Mouse (Mus musculus) C2C12 (cell line): ENCODE measurements around the gene Dkc1. TPM values are rescaled to one million over a fixed set of nuclear protein-coding genes. Genes with fewer than 3 reads are reported as not detected.

Source experiments
- H3K27me3 ChIP-seq: one replicate; pipeline ENCODE4 v1.6.1; 2011; ENCODE audit not compliant: control insufficient read depth, insufficient read depth, insufficient read length
- H3K36me3 ChIP-seq: one replicate; pipeline ENCODE4 v1.6.1; 2011; ENCODE audit not compliant: control insufficient read depth, insufficient read depth
- H3K4me3 ChIP-seq: one replicate; pipeline ENCODE4 v1.5.1; 2011; ENCODE audit warnings: mild to moderate bottlenecking, control low read depth; ENCODE audit not compliant: poor library complexity, insufficient read depth, severe bottlenecking
- H3K79me2 ChIP-seq: one replicate; pipeline ENCODE4 v1.6.1; 2011; ENCODE audit not compliant: control insufficient read depth, insufficient read depth
- H3K79me3 ChIP-seq: one replicate; pipeline ENCODE4 v1.6.1; 2011; ENCODE audit warnings: low read depth, control low read depth
- H3ac ChIP-seq: one replicate; pipeline ENCODE3; 2011; ENCODE audit warnings: low read depth; ENCODE audit not compliant: control insufficient read depth, insufficient read length
- CEBPB ChIP-seq: IDR thresholded peaks from one replicate; pipeline ENCODE4 v1.6.1; 2011; ENCODE audit warnings: low read depth, mild to moderate bottlenecking, control low read depth, moderate library complexity
- CTCF ChIP-seq: IDR thresholded peaks from one replicate; pipeline ENCODE4 v1.5.1; 2011; ENCODE audit not compliant: control insufficient read depth, insufficient read depth, insufficient read length
- FOSL1 ChIP-seq: IDR thresholded peaks from one replicate; pipeline ENCODE4 v1.8.0; 2011; ENCODE audit warnings: mild to moderate bottlenecking, low read length; ENCODE audit not compliant: poor library complexity, insufficient read depth, severe bottlenecking
- MAX ChIP-seq: IDR thresholded peaks from one replicate; pipeline ENCODE4 v1.6.1; 2011; ENCODE audit warnings: mild to moderate bottlenecking, control low read depth
- MYOD1 ChIP-seq: IDR thresholded peaks from one replicate; pipeline ENCODE4 v1.6.1; 2011; ENCODE audit warnings: low read depth; ENCODE audit not compliant: control insufficient read depth, insufficient read length
- MYOG ChIP-seq: IDR thresholded peaks from one replicate; pipeline ENCODE4 v1.6.1; 2011; ENCODE audit not compliant: control insufficient read depth, insufficient read length; ENCODE audit errors: extremely low read depth
- USF1 ChIP-seq: IDR thresholded peaks from one replicate; pipeline ENCODE4 v1.6.1; 2011; ENCODE audit warnings: low read depth, mild to moderate bottlenecking, control low read depth, moderate library complexity
- long read RNA-seq, 2 experiments: library from polyadenylated mRNA; unstranded; transcript quantifications; one replicate each; pipeline ENCODE4 v2.0.0; 2019 to 2020
- polyA plus RNA-seq: library from polyadenylated mRNA; unstranded; fragments of >200 nt; fragmentation: generic; extraction: Trizol; gene quantifications from one replicate; pipeline ENCODE4 v1.2.1, GENCODE M21; 2012; ENCODE audit warnings: missing spikeins

Gene Dkc1
- polyA plus RNA-seq, result 39.2 TPM
- long read RNA-seq, experiment 1, transcript Dkc1-201 (15 exons, 2,804 nt), result major isoform, 37 of 74 reads
- long read RNA-seq, experiment 1, partial matches to known transcripts, result 24 of 74 reads
- long read RNA-seq, experiment 1, other reads (novel, unspliced or antisense), result 13 of 74 reads
- long read RNA-seq, experiment 2, transcript Dkc1-201 (15 exons, 2,804 nt), result major isoform, 362 of 631 reads
- long read RNA-seq, experiment 2, partial matches to known transcripts, result 210 of 631 reads
- long read RNA-seq, experiment 2, other reads (novel, unspliced or antisense), result 59 of 631 reads

GRCm38 (mm10) chrX:75095369-75096162 lies at the start of gene Dkc1:
Gene Dkc1, plus strand, starts transcription at chrX:75095854.
- peaks cover 21% of the 10 kb centered on the region for H3K36me3 ChIP-seq
- H3K4me3 ChIP-seq, result peak within 1 kb of the TSS; percentile 64
- TF ChIP-seq USF1 (no peak), MAX (peak; percentile 82), MYOG (no peak)
- H3K79me2 ChIP-seq, result peaks cover 46% of the 10 kb centered on the region
- peak within 1 kb of the TSS; percentile 99 for H3ac ChIP-seq
- peaks cover 36% of the 10 kb centered on the region for H3K79me3 ChIP-seq
- H3K27me3 ChIP-seq, result no peaks in the 10 kb centered on the region

GRCm38 (mm10) chrX:75045931-75046330 lies 49.7 kb upstream of the Dkc1 start:
- no peak overlapping the region for H3K4me3 ChIP-seq
- no peaks in the 10 kb centered on the region for H3K79me2 ChIP-seq
- no peaks in the 10 kb centered on the region for H3K36me3 ChIP-seq
- no peaks in the 10 kb centered on the region for H3K79me3 ChIP-seq
- no peaks in the 10 kb centered on the region for H3K27me3 ChIP-seq
- H3ac ChIP-seq, result no peak overlapping the region
- TF ChIP-seq CTCF (no peak), CEBPB (no peak), USF1 (no peak), MYOD1 (no peak), FOSL1 (no peak), MAX (no peak), MYOG (no peak)

GRCm38 (mm10) chrX:75046921-75047635 lies 48.6 kb upstream of the Dkc1 start:
- no peak overlapping the region for H3K4me3 ChIP-seq
- no peaks in the 10 kb centered on the region for H3K36me3 ChIP-seq
- TF ChIP-seq MYOD1, result no peak
- TF ChIP-seq CTCF, result no peak
- TF ChIP-seq FOSL1, result no peak
- TF ChIP-seq MYOG, result no peak
- TF ChIP-seq CEBPB, result no peak
- TF ChIP-seq MAX, result no peak
- TF ChIP-seq USF1, result no peak
- no peak overlapping the region for H3ac ChIP-seq
- no peaks in the 10 kb centered on the region for H3K27me3 ChIP-seq
- no peaks in the 10 kb centered on the region for H3K79me3 ChIP-seq
- H3K79me2 ChIP-seq, result no peaks in the 10 kb centered on the region

DNA sequence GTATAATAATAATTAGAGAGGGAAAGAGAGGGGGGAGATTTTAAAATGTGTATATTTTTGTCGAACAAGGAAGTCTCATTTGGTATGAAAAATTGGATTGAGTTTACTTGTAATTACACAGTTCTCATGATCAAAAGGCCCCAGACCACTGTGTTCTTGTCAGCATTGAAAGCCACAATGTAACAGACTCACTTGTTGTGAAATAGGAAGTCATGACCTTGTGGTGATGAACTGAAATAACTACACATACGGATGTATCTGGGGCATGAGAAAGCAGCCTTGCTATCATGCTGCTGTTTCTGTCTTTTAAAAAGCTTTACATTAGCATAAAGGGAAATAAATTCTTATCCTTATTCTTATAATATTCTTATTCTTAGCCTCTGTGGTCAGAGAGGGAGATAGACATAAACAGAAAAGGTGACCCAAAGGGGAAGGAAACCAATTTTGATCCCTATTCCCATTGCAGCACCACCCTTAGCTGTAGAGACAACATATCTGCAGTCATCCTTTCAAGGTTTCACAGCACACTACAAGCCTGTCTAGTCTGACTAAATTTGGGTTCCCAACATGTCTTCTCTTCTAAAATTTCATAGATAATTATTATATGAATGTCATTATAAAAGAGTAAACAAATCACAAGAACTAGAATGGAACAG lies 39.4 kb upstream of the Dkc1 start:
- Histone ChIP-seq H3K79me2 (no peaks in the 10 kb centered on the region), H3ac (no peak overlapping the region), H3K27me3 (no peaks in the 10 kb centered on the region), H3K79me3 (no peaks in the 10 kb centered on the region), H3K4me3 (no peak overlapping the region), H3K36me3 (no peaks in the 10 kb centered on the region)
- TF ChIP-seq FOSL1 (no peak), MYOD1 (no peak), MAX (no peak), MYOG (no peak), USF1 (no peak), CEBPB (no peak), CTCF (no peak)

- TF ChIP-seq MYOG, result no peak
- TF ChIP-seq CEBPB, result no peak
- TF ChIP-seq CTCF, result no peak
- no peak for TF ChIP-seq FOSL1
- no peak for TF ChIP-seq MYOD1
- no peak for TF ChIP-seq MAX
- no peak for TF ChIP-seq USF1
- no peaks in the 10 kb centered on the region for H3K36me3 ChIP-seq
- H3K27me3 ChIP-seq, result no peaks in the 10 kb centered on the region
- no peaks in the 10 kb centered on the region for H3K79me3 ChIP-seq
- no peak overlapping the region for H3ac ChIP-seq
- no peak overlapping the region for H3K4me3 ChIP-seq
- no peaks in the 10 kb centered on the region for H3K79me2 ChIP-seq
Measured at GRCm38 (mm10) chrX:75082351-75082750, 13.3 kb upstream of the Dkc1 start.
